Mouse (Mus musculus) frontal cortex, postnatal 10 days (tissue): Measurements from ENCODE around the gene Ssu72.
"Not testable (repeated sequence)": the region's sequence is repeated elsewhere in the genome, so short reads cannot be mapped to it uniquely, and the experiment has no call there.

Source experiments
- DNase-seq, 2 experiments: peaks; one replicate each; pipeline ENCODE4 v3.0.0; 2022; ENCODE audit warnings: low spot score in 2 of 2, mixed read lengths in 1 of 2

Ssu72 gene

DNA sequence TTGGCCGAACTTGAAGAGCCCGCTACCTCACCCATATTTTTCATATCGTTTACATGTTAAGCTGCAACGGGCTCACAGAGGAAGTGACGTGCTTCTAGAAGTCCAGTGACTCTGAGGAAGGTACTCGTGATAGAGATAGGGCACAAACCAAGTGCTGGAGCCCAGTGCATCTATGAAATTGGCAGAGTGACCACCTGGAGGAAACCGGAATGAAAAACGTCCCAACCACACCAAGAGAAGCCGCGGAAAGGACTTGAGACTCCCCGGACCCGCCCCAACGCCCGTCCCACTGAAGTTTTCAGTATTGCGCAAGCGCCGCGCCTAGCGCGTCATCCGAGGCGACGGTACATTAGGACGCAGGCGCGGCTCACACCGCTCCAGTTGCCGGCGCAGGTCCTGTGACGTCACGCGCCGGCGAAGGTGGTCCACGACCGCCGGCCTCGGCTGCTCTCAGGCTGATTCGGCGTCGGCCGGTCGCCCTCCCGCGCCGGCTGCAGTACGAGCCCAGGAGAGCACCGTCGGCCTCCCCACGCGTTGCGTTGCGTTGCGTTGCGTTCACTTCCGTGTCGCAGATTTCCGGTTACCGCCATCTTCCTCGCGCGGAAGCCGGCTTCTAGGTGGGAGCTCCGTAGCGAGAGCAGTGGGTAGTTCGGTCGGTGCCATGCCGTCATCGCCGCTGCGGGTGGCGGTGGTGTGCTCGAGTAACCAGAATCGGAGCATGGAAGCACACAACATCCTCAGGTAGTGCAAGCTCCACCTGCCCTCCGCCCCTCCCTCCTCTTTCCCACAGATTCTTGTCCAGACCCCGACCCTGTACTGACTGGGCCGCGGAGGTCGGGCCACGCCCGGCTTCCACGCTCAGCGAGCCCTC lies at the start of gene Ssu72:
Ssu72 (plus strand) TSS at position 80 of the 871 bp plus-strand sequence.
- DNase-seq = peak; percentile 88 to 94

DNA sequence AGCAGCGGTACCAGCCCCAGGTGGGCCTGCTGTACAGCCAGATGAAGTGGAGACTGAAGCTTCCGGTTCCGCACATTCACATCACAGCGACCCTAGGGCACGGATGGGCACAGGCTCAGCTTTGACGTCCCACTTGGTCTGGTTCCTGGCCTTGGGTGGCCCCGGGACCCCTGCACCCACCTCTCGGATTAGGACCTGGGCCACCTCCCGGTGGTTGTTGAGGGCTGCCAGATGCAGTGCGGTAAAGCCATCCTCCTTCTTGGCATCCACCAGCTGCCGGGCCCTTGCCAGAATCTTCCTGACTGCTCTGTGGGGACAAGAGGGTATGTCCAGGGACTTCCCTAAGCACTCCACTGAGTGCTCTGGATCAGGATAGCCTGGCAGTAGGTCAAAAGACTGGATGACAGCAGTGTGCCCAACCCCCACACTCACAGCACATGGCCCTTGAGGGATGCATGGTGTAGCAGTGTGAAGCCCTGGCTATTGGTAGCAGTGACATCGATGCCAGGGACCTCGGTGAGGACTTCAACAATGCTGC lies 48.3 kb upstream of the Ssu72 start:
- DNase-seq = no peak

DNA sequence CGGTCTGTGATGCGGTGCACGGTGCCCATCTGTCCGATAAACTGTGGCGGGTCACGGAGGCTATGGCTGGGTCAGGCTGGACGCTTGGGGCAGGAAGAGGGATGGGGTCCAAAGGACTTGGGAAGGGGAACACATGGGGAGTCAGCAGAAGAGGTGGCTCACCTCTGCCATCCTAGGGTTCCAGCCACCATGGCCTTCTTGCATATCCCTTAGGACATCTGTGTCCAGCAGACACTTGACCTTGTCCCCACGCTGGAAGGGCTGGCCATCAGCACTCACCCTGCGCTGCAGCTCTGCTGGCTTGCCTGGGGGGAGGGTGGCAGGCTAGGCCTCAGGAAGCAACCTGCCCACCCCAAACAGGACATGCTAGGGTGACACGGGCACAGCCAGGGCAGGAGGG lies 45.6 kb upstream of the Ssu72 start:
- no peak for DNase-seq

DNA sequence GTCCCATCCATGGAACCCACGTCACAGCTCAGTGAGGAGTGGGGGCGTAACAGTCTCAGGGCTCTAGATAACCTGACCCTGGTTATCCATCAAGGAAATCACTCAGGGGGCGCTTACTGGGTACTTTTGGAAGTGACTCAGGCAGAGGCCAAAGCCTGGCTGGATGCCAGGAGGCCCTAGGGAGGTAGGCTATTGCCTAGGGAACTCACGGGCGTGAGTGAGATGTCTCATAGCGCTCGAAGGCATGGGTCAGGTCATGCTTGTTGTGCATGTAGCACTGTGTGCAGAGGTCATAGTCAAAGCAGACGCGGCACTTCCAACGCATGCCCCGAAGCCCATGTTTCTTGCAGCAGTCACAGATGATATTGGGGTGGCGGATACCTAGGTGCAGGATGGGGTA lies 44.0 kb upstream of the Ssu72 start:
- DNase-seq = no peak

DNA sequence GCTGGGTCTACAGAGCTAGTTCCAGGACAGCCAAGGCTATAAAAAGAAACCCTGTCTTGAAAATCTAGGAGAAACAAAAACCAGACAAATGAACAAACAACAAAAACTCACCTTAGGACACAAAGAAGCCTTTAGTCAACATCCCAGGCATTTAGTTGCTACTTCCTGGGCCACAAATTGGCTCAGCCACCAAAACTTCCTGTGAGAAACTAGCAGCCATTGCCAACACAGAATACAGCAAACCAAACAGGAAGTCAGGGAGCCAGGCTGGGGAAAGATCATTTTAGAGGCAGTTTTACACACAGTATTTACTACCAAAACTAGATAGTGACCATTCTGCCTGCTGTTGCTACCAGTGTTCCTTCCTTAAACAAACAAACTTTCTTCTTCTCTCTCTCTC lies 37.7 kb upstream of the Ssu72 start:
- no peak for DNase-seq

DNA sequence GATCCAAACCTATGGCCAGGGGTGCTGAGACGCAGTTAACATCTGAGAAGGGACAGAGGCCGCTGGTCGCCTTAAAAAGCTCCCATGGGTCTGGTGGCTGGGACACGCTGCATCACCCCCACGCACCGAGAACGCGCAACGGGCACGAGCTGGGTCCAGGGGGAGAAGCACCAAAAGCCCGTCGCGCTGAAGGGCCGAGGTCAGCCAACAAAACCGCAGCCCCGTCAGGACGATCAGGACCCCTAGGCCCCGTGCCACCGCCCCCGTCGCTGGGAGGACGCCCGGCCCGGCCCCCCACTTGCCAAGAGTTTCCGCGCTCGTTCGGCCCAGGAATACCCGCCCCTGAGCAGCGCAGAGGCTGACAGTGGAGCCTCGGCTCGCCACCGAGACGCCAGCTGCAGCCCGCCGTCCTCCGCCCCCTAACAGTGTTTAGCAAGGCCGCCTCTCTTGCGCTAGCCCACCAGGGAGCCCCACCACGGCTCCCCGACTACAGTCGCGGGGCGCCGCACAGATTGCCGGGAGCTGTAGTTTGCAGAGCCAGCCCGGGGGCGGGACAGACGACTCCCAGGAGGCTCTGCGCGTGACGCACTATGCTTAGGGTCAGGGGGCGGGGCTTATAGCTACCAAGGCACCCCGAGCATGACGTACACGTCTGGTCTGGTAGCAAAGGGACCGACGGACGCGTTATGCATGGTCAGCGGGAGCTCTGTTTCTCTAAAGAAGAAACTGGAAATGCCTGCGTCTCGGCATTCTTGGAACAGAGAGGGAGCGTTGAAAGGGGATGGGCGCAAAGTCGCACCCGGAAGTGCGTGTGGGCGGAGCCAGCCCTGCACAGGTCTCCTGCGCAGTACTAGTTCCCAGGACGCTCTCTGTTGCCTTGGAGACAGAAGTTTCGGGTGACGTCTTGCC lies 35.7 kb upstream of the Ssu72 start, which contains the start of gene Mib2:
Mib2 (minus strand) TSS at position 510 of the 909 bp plus-strand sequence.
- peak; percentile 97 to 98 for DNase-seq

DNA sequence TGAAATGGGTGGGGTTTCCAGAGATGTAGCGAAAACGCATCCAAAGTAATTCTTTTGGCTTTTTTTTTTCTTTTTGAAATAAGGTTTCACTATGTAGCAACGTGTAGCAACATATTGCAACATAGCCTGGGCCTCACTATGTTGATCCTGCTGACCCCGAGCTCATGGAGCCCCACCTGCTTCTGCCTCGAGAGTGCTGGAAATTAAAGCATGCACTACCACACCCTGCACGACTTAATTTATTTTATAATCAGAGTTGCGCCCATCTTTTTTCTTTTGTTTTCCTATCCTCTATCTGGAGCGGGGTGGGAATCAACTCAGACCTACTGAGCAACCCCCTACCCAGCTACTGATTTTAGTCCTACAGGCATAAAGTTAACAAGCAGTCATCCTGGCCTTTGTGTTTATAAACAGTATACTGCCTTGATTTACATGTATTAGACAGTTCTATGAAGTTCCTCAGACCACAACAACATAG lies 35.0 kb upstream of the Ssu72 start:
- no peak for DNase-seq

DNA sequence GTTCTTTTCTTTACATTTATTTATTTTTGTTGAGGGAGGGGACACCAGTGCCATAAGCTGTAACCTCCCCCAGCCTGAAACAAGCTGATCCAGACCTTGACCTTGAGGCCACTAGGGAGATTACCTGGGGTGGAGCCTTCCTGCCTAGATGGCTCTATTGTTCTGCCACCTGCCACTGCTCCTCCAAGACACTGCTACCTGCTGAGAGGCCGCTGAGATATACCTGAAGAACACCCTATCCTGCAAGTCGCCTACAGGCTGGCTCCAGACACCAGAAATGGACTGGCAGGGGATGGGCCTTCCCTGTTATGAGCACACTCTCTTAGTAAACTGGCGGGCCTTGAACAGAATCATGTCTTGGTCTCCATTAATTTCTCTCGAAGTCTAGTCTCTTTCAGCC lies 34.4 kb upstream of the Ssu72 start:
- not testable (repeated sequence) for DNase-seq

DNA sequence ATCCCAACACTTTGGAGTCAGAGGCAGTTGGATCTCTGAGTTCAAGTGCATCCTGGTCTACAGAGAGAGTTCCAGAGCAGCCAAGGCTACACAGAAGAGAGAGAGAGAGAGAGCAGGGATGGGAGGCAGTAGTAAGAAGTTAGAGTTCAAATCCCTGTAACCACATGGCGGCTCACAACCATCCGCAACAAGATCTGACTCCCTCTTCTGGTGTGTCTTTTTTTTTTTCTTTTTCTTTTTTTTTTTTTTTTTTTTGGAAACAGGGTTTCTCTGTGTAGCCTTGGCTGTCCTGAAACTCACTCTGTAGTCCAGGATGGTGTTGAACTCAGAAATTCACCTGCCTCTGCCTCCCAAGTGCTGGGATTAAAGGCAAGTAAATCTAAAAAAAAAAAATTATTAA lies 32.5 kb upstream of the Ssu72 start:
- no peak for DNase-seq

DNA sequence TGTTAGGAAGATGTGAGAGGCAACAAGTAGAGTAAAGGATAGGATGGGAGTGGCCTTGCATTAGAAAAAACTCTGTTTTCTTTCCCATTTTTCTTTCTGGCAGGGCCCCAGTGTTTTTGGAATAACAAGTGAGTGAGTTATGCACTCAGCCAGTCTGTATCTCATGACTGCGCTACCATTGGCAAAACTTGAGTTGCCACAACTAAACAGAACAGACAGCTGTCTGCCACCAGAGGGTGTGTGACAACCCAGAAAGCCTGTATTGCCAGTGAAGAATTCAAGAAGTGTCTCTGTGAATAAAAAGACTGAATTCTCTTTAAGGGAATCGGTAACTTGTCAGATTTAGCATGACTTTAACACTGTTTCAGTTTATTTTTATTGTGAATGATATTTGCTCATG lies 28.6 kb upstream of the Ssu72 start:
- no peak for DNase-seq

DNA sequence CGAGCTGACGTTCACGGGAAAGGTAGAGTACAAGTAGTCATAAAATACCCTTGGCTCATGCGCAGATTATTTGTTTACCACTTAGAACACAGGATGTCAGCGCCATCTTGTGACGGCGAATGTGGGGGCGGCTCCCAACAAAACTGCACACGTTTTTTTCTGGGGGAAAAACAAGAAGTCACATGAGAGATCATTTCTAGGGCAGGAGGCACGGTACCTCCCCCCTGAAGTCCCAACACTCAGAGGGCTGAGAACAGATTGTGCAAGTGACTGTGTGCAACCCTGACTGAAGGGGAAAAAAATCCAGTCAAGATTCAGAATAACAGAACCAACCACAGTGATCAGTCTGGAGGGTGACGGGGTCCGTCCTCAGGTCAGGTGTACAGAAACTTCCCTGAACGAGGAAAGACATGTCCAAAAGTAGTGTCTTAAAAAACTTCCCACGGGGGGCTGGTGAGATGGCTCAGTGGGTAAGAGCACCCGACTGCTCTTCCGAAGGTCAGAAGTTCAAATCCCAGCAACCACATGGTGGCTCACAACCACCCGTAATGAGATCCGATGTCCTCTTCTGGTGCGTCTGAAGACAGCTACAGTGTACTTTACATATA lies 20.8 kb upstream of the Ssu72 start:
- DNase-seq = not testable (repeated sequence)

DNA sequence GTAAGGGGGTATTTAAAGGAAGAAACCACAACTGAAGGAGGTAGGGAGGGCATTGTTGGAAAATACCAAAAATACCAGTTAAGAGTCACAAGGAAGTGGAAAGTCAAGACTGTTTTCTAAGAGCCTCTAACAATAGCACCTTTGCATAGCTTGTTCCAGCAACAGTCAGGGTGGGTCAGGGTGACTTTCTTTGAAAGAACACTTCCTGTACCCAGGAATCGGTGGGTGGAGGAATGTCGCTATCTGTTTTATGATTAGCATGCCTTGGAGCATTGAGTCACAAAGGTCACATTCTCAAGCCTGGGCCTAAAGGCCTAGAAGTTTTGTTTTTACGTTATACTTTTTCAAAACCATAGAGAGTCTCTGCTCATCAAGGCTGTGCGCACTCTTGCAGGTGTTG lies 16.8 kb upstream of the Ssu72 start:
- not testable (repeated sequence) for DNase-seq

DNA sequence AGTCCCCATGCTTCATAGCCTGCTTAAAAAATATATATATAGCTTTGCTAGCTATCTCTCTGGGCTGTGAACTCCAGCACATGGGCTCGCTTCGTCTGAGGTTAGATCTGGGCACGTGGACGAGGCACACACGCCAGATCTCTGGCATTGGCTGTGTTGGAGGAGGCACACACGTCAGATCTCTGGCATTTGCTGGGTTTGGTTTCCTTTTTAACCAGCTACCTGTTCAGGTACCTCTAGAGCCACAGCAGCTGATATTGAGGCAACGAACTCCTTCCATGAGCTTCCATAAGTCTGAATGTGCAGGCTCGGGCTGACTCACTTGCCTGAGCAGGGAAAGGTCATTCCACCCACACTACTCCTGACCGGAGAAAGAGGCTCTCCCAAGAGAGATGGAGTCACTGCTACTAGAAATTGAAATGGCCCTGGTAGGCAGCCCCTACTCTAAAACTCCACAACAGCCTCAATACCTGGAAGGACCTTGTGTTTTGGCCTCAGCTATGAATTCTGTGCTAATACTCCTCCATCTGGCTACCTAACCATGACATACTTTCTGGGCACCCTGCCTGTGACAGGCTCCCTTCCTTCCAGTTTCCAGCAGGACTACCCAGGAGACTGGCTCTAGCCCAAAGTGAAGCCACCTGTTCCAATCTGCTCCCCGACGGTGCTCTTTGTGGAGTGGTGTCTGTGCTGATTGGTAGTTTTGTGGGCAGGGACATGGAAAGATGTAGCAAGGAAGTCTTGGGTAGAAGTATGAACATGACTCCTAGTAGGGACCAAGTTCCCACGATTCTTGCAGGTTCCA lies 13.8 kb upstream of the Ssu72 start:
- no peak for DNase-seq

DNA sequence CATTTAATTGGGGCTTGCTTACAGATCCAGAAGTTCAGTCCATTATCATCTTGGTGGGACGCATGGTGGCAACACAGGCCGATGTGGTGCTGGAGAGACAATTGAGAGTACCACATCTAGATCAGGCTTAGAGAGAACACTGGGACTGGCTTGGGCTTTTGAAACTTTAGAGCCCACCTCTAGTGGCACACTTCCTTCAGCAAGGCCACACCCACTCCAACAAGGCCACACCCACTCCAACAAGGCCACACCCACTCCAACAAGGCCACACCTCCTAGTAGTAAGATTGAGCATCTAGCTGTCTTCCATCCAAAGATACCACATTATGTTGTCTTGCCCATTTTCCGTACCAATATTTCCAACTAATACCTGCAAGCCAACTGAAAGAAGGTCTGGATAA lies 12.2 kb upstream of the Ssu72 start:
- DNase-seq = no peak

DNA sequence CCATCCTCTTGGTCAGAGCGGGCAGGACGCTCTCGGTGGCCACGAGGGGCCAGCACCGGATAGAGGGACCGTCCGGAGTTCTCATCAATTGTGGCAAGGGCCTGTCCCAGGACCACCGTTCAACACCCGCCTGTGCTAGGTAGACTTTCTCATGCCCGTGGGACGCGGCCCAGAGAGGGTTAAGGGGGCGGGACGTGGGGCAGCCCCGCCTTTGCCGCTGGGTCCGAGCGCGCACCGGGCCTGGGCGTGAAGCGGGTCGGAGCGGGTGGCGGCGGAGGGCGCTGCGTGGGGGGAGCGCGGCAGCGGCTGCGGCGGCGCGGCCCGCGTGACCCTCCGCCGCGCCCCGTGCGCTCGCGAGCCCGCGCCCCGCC lies 10.5 kb upstream of the Ssu72 start, which contains the start of gene Fndc10:
Fndc10 (plus strand) TSS at position 232 of the 371 bp plus-strand sequence.
- peak; percentile 67 to 80 for DNase-seq

DNA sequence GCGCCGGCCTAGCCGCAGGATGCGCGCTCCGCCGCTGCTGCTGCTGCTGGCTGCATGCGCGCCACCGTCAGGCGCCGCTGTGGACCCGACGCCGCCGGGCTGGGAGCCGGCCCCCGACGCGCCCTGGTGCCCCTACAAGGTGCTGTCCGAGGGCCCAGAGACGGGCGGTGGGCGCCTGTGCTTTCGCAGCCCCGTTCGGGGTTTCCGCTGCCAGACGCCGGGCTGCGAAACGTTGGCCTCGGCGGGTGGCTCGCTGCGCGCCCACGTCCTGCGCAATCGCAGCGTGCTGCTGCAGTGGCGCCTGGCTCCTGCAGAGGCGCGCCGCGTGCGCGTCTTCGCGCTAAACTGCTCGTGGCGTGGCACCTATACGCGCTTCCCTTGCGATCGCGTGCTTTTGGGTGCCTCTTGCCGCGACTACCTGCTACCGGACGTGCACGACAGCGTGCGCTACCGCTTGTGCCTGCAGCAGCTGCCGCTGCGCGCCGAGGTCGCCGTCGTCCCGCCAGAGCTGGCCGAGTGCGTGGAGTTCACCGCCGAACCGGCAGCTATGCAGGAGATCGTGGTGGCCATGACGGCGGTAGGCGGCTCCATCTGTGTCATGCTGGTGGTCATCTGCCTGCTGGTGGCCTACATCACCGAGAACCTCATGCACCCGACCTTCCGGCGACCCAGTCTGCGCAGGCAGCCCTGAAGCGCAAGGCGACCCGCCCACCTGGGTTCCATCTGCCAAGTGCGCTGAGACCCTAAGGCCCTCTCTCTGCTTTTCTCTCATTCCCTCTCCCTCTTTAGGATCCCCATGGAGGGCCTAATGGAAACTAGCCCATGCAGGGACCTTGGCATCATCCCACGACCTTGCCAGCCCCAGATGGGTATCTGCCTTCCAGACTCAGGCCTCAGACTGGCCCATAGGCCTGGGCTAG lies 9.9 kb upstream of the Ssu72 start:
- peak; percentile 64 to 76 for DNase-seq

DNA sequence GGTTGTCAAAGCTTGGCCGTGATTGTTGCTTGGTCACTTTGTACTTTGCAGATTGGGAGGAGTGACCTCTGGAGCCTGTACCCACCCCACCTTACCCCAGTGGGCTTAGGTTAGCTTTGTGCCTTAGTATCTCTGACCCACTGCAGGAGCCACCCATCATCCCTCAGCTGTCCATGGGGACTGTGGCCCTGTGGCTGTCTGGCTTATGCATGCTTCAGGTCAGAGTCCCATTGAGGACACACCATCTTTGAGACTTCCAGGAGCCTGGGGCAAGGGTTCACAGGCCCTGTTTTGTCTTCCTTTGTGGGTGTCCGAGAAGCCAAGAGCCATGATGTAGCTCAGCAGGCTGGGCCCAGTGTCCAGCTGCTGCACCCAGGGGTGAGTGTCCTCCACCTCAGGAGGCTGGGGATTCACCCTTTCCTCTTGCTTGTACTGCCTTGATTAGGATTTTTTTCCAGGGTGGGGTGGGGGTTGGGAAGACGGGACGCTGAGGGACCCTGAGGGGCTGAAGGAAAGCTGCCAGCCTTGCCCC lies 9.0 kb upstream of the Ssu72 start:
- DNase-seq = no peak

DNA sequence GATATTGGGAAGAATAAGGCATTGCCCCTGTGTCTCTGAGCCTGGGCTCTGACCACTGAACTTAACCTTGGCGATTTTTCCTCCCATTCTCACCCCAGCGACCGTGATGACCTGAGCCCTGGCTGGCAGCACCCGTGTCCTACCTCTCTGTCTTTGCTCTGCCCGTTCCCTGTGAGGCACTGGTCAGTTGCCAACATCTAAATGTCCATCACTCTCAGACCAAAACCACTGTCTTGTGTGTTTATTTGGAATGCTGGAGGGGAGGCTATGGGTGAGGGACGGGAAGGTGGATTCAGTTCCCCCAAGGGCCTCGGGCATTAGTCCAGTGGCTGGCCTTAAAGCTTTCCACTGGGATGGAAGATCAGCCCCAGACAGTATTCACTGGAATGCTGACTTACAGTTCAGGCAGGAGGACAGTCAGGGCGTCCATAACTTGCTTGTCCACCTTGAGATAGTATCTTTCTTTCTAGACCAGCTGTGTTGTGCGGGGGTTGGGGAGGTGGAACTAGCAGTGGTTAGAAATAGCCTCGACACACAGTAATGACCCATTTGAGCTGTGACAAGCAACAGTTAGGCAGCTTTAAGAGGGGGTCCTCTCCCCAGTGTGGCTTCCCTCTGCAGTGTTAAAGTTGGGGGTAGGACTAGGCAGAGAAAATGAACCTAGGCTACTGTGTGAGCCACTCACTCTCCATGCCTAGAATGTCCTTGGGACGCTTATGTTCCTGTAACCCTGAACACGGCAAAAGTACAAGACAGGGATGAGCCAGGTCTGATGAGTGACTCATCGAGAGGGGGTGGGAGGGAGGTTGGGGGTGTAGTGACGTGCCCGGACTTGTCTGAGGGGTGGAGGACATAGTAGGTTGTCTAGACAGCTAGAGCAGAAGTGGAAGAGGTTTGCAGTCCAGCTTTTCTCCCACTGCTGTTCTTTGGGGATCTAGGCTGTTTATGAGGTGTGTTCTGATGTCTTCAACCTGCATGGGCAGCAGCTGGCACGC lies 8.0 kb upstream of the Ssu72 start:
- no peak for DNase-seq
